Mouse (Mus musculus) intestine, embryonic 16.5 days (tissue): ENCODE measurements around the gene Ssb. TPM values are rescaled to one million over a fixed set of nuclear protein-coding genes. Genes with fewer than 3 reads are reported as not detected.
"Not testable (repeated sequence)": the region's sequence is repeated elsewhere in the genome, so short reads cannot be mapped to it uniquely, and the experiment has no call there.

Experiments
- ATAC-seq: fragments of 200-750 bp; cut with Nextera tagmentation; 2 replicates; pipeline ENCODE4 v1.8.0; 2017; ENCODE audit warnings: moderate TSS enrichment, moderate library complexity
- H3K27ac ChIP-seq: fragments of 300-500 bp; sonication (generic); 2 replicates; pipeline ENCODE4 v1.5.1; 2014; ENCODE audit warnings: mild to moderate bottlenecking, low read length
- H3K27me3 ChIP-seq: fragments of 300-500 bp; sonication (generic); replicated peaks from 2 replicates; pipeline ENCODE4 v1.6.1; 2014; ENCODE audit warnings: low read length, control low read depth, mixed read lengths; ENCODE audit not compliant: control insufficient read depth, insufficient read depth
- H3K36me3 ChIP-seq: fragments of 300-500 bp; sonication (generic); 2 replicates; pipeline ENCODE4 v1.6.1; 2014; ENCODE audit warnings: low read length, control low read depth; ENCODE audit not compliant: control insufficient read depth, insufficient read depth
- H3K4me1 ChIP-seq: fragments of 300-500 bp; sonication (generic); 2 replicates; pipeline ENCODE4 v1.6.1; 2014; ENCODE audit warnings: low read length, control low read depth, mixed read lengths; ENCODE audit not compliant: control insufficient read depth, insufficient read depth
- H3K4me2 ChIP-seq: fragments of 300-500 bp; sonication (generic); 2 replicates; pipeline ENCODE4 v1.6.1; 2014; ENCODE audit warnings: low read depth, low read length, control low read depth
- H3K4me3 ChIP-seq: fragments of 300-500 bp; sonication (generic); 2 replicates; pipeline ENCODE4 v1.5.1; 2014; ENCODE audit warnings: mild to moderate bottlenecking, low read length
- H3K9ac ChIP-seq: fragments of 300-500 bp; sonication (generic); 2 replicates; pipeline ENCODE4 v1.6.1; 2014; ENCODE audit warnings: low read depth, low read length
- H3K9me3 ChIP-seq: fragments of 300-500 bp; sonication (generic); 2 replicates; pipeline ENCODE4 v1.6.1; 2016; ENCODE audit warnings: low read length, control low read depth; ENCODE audit not compliant: control insufficient read depth
- WGBS: fragments of 180-500 bp; shearing (Covaris S2); extraction: QIAGEN DNeasy Blood & Tissue Kit; methylation state at CpG from one replicate; pipeline ENCODE4 v1.1.7; 2014; 5-methylcytosine and 5-hydroxymethylcytosine counted together
- polyA plus RNA-seq: library from polyadenylated mRNA; unstranded; fragments of >200 nt; fragmentation: Nextera tagmentation; extraction: Ambion mirVana; gene quantifications from 2 replicates; pipeline ENCODE4 v1.2.1, GENCODE M21; 2015

The Ssb gene
- polyA plus RNA-seq, 1 experiment from 2014 or later: 249 TPM

GRCm38 (mm10) chr2:69907394-69907793, 46.0 kb downstream of the Ssb start:
- WGBS: 72% methylated on average over 3 of the region's 4 CpGs
- not testable (repeated sequence) for H3K9ac ChIP-seq, H3K4me1 ChIP-seq, H3K9me3 ChIP-seq, H3K27ac ChIP-seq, H3K4me2 ChIP-seq, ATAC-seq, H3K36me3 ChIP-seq, H3K4me3 ChIP-seq, H3K27me3 ChIP-seq

DNA sequence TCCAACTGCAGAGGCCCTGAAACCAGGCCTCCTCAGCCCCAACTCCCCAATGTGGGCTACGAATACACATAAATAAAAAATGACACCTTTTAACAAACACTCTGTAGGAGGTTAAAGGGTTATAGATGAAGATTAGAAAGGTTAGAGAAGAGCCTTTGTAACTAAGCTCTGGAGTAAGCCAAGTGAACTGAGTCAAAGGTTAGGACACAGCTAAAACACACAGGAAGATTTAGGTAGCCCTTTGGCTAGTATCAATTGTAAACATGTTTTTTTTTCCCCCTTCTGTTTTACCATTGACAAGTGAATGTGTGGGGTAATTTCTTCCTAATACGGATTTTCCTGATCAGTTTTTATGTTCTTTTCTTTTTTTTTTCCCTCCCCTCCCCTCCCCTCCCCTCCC, 51.4 kb downstream of the Ssb start:
- Histone ChIP-seq H3K4me3 (no peak overlapping the region), H3K4me2 (no peak overlapping the region), H3K27me3 (no peaks in the 10 kb centered on the region), H3K4me1 (no peaks in the 10 kb centered on the region), H3K9me3 (no peaks in the 10 kb centered on the region), H3K27ac (no peak overlapping the region), H3K9ac (no peak overlapping the region), H3K36me3 (no peaks in the 10 kb centered on the region)
- 53% methylated on average over 2 of the region's 2 CpGs for WGBS
- ATAC-seq: no peak

GRCm38 (mm10) chr2:69917301-69917700, 55.9 kb downstream of the Ssb start:
- H3K9ac ChIP-seq: no peak overlapping the region
- no peak overlapping the region for H3K27ac ChIP-seq
- no peak overlapping the region for H3K4me2 ChIP-seq
- ATAC-seq: peak; percentile 58; the same call in 1 of the 2 replicates
- H3K27me3 ChIP-seq: no peaks in the 10 kb centered on the region
- H3K4me1 ChIP-seq: no peaks in the 10 kb centered on the region
- WGBS: 91% methylated on average over 3 of the region's 3 CpGs
- H3K9me3 ChIP-seq: no peaks in the 10 kb centered on the region
- no peaks in the 10 kb centered on the region for H3K36me3 ChIP-seq
- H3K4me3 ChIP-seq: no peak overlapping the region

Other genes with a start within 250 kb of the Ssb start
- gene Bbs5, start 214.4 kb upstream of the Ssb start, polyA plus RNA-seq: 10.3 and 11.1 TPM in 2 replicates
- gene Klhl41, start 191.4 kb upstream of the Ssb start, polyA plus RNA-seq: 0.16 and 0.18 TPM in 2 replicates
- gene Fastkd1, start 148.0 kb upstream of the Ssb start, polyA plus RNA-seq: 11.3 and 12.0 TPM in 2 replicates
- gene Ppig, start 139.0 kb upstream of the Ssb start, polyA plus RNA-seq: 110 and 126 TPM in 2 replicates
- 0.84 and 0.97 TPM in 2 replicates for gene Ccdc173, start 72.0 kb upstream of the Ssb start, polyA plus RNA-seq
- 22.4 and 23.1 TPM in 2 replicates for gene Phospho2, start 71.9 kb upstream of the Ssb start, polyA plus RNA-seq
- 29.5 and 31.1 TPM in 2 replicates for gene Klhl23, start 39.6 kb upstream of the Ssb start, polyA plus RNA-seq
- gene Mettl5, start 24.1 kb downstream of the Ssb start, polyA plus RNA-seq: 36.7 and 38.5 TPM in 2 replicates
- 8.3 and 11.1 TPM in 2 replicates for gene Ubr3, start 35.7 kb downstream of the Ssb start, polyA plus RNA-seq
- gene Myo3b, start 177.6 kb downstream of the Ssb start, polyA plus RNA-seq: 0.04 and 0.07 TPM in 2 replicates